Mouse (Mus musculus): ENCODE measurements at regions not wholly inside any gene's neighbourhood (a gene's known extent, or its start where the extent isn't known, plus 50 kb on each side); places are given as distances from the start of the nearest gene placed in this dataset.

GRCm38 (mm10) chr2:17946047-17946446 is 50.7 kb downstream of the H2al2a start:
- TF ChIP-seq CTCF (IDR thresholded peaks at IDR 0.05; ENCODE audit: low read depth, low read length) (no peak), POLR2A (IDR thresholded peaks at IDR 0.05; ENCODE audit: extremely low read depth, insufficient read depth, low read length) (no peak)
